Comparison of ENCODE assay signal across 12 mouse cellular contexts in genomic region chr1:171681531-171682299, GRCm38 (mm10). TPM values are rescaled to one million over a fixed set of nuclear protein-coding genes. Genes with fewer than 3 reads are reported as not detected.
DNase-seq lines count a peak whose midpoint lies in the region; ATAC-seq and TF ChIP-seq lines count a peak whose summit lies in the region.
"Had no signal": no experiment of that assay in that cellular context is flagged by ENCODE, and none has a peak within 500 bp of the region (broad histone marks: within the 10 kb centered on the region; RNA-seq: fewer than 3 reads in every experiment).

Gene Cd48, plus strand, starts transcription at chr1:171682009.

- peaks cover 7% of the 10 kb centered on the region; the same call in 1 of the 2 replicates for H3K4me1 ChIP-seq in bone marrow, adult 2 months (ENCODE audit: control insufficient read depth, insufficient read depth, low read length)
- no peaks in the 10 kb centered on the region; the same call in 1 of the 2 replicates for H3K4me1 ChIP-seq in liver, embryonic 16.5 days (ENCODE audit: control insufficient read depth, low read depth, low read length)
- no peaks in the 10 kb centered on the region for H3K4me1 ChIP-seq in hindbrain, embryonic 13.5 days (replicated peaks)
- H3K4me1 ChIP-seq: neural tube, embryonic 13.5 days had no signal

- no peak for TF ChIP-seq CTCF in bone marrow, adult 2 months (IDR thresholded peaks at IDR 0.05; ENCODE audit: control insufficient read depth, insufficient read depth, low read length)

- no peak for ATAC-seq in liver, embryonic 16.5 days (ENCODE audit: low read depth)
- no peak for ATAC-seq in hindbrain, embryonic 13.5 days (ENCODE audit: low FRiP score)

- intact Hi-C loops in left cerebral cortex, postnatal 36 days (cut with DNase I), result no loop called here

- H3K9ac ChIP-seq in liver, embryonic 16.5 days (ENCODE audit: low read depth, low read length), result no peak within 1 kb of the TSS
- H3K9ac ChIP-seq in hindbrain, embryonic 13.5 days, result no peak within 1 kb of the TSS
- H3K9ac ChIP-seq: neural tube, embryonic 13.5 days had no signal

- 8% methylated on average over 14 of the region's 14 CpGs for WGBS in bone marrow, adult 2 months
- 25% methylated on average over 14 of the region's 14 CpGs for WGBS in liver, embryonic 16.5 days (ENCODE audit: insufficient replicate concordance)
- 93% methylated on average over 14 of the region's 14 CpGs for WGBS in hindbrain, embryonic 13.5 days

- no peaks in the 10 kb centered on the region for H3K36me3 ChIP-seq in liver, embryonic 16.5 days (ENCODE audit: control insufficient read depth, insufficient read depth)
- no peaks in the 10 kb centered on the region for H3K36me3 ChIP-seq in hindbrain, embryonic 13.5 days
- H3K36me3 ChIP-seq: neural tube, embryonic 13.5 days had no signal

- no peaks in the 10 kb centered on the region for H3K27me3 ChIP-seq in liver, embryonic 16.5 days (ENCODE audit: control insufficient read depth, insufficient read depth, low read depth, low read length)
- H3K27me3 ChIP-seq in hindbrain, embryonic 13.5 days, result no peaks in the 10 kb centered on the region
- H3K27me3 ChIP-seq: neural tube, embryonic 13.5 days had no signal

- TF ChIP-seq POLR2A in bone marrow, adult 2 months (IDR thresholded peaks at IDR 0.05; ENCODE audit: borderline replicate concordance, control insufficient read depth, low read depth, low read length), result no peak

- peak; percentile 47 to 63 for DNase-seq in spleen, postnatal 36 days (ENCODE audit: low spot score in 2 of 2)
- no peak for DNase-seq in spleen, adult 12 weeks (ENCODE audit: low spot score)
- peak; percentile 52 for DNase-seq in thymus, postnatal 25 days
- no peak for DNase-seq in left cerebral cortex, postnatal 36 days (ENCODE audit: low spot score in 2 of 2)
- no peak for DNase-seq in adrenal gland, adult (ENCODE audit: inconsistent age in 2 of 2, low spot score in 1 of 2)
- DNase-seq: heart, postnatal 10 days; kidney, adult 18-20 months; lung, postnatal 14 days had no signal

- peak within 1 kb of the TSS; percentile 35 for H3K4me2 ChIP-seq in liver, embryonic 16.5 days (ENCODE audit: low read depth, low read length)
- H3K4me2 ChIP-seq in hindbrain, embryonic 13.5 days, result no peak within 1 kb of the TSS
- H3K4me2 ChIP-seq: neural tube, embryonic 13.5 days had no signal

- no peaks in the 10 kb centered on the region for H3K9me3 ChIP-seq in liver, embryonic 16.5 days (replicated peaks; ENCODE audit: control insufficient read depth, low read length)
- no peaks in the 10 kb centered on the region for H3K9me3 ChIP-seq in hindbrain, embryonic 13.5 days
- H3K9me3 ChIP-seq: neural tube, embryonic 13.5 days had no signal

- H3K4me3 ChIP-seq in bone marrow, adult 2 months (replicated peaks; ENCODE audit: control insufficient read depth, low read depth, low read length), result peak within 1 kb of the TSS; percentile 82
- H3K4me3 ChIP-seq in liver, embryonic 16.5 days (ENCODE audit: low read depth, low read length), result peak within 1 kb of the TSS; percentile 20
- no peak within 1 kb of the TSS for H3K4me3 ChIP-seq in hindbrain, embryonic 13.5 days
- H3K4me3 ChIP-seq: neural tube, embryonic 13.5 days had no signal

- peak within 1 kb of the TSS; percentile 88 for H3K27ac ChIP-seq in bone marrow, adult 2 months (ENCODE audit: control insufficient read depth, insufficient read depth, low read depth, low read length, poor library complexity)
- peak within 1 kb of the TSS; percentile 55 for H3K27ac ChIP-seq in liver, embryonic 16.5 days (ENCODE audit: low read length)
- H3K27ac ChIP-seq in hindbrain, embryonic 13.5 days, result no peak within 1 kb of the TSS
- H3K27ac ChIP-seq: neural tube, embryonic 13.5 days had no signal

RNA-seq across cellular contexts. Expression of gene Cd48, which starts in this region (rescaled TPM):
- 7.2 and 15.0 TPM in 2 replicates for polyA plus RNA-seq in bone marrow, adult 2 months (2011; ENCODE audit: insufficient read depth, insufficient read length, low replicate concordance, missing spikeins)
- 10.9 and 12.0 TPM in 2 replicates for polyA plus RNA-seq in liver, embryonic 16.5 days (2015; fragmentation: Nextera tagmentation; extraction: Ambion mirVana)
- total RNA-seq in left cerebral cortex, postnatal 36 days (2021), result under 1 TPM; 0.44 to 0.91 TPM
- polyA plus RNA-seq in hindbrain, embryonic 13.5 days (2015; fragmentation: Nextera tagmentation; extraction: Ambion mirVana), result 1.1 and 1.2 TPM in 2 replicates

Comparison
In these comparisons a context has a peak if more than half of its experiments do, and no peak if none do; other contexts are left out.
1. DNase-seq: peak in spleen, postnatal 36 days (2 of 2) and thymus, postnatal 25 days (single experiment); none in spleen, adult 12 weeks (single experiment), left cerebral cortex, postnatal 36 days (0 of 2) and adrenal gland, adult (0 of 2).